Mouse (Mus musculus): ENCODE measurements around the gene Cdk2ap2. TPM values are rescaled to one million over a fixed set of nuclear protein-coding genes. Genes with fewer than 3 reads are reported as not detected.
A peak's percentile ranks its signal among the peaks of the same experiment; 100 is the strongest.

Cdk2ap2 gene
- polyA plus RNA-seq, 1 experiment, result 98.3 TPM

GRCm38 (mm10) chr19:4091383-4091782 lies 5.6 kb upstream of the Cdk2ap2 start:
- TF ChIP-seq CTCF (IDR thresholded peaks at IDR 0.05; ENCODE audit: low read depth, low read length) (no peak), POLR2A (IDR thresholded peaks at IDR 0.05; ENCODE audit: borderline replicate concordance, low read depth, low read length) (no peak)
- no peak overlapping the region for H3K27ac ChIP-seq (ENCODE audit: insufficient read depth, low read depth, low read length)
- H3K4me1 ChIP-seq (ENCODE audit: control insufficient read depth, insufficient read depth, low read length), result peaks cover 3% of the 10 kb centered on the region; the same call in 1 of the 2 replicates
- H3K4me3 ChIP-seq (ENCODE audit: insufficient read depth, low read length), result no peak overlapping the region

DNA sequence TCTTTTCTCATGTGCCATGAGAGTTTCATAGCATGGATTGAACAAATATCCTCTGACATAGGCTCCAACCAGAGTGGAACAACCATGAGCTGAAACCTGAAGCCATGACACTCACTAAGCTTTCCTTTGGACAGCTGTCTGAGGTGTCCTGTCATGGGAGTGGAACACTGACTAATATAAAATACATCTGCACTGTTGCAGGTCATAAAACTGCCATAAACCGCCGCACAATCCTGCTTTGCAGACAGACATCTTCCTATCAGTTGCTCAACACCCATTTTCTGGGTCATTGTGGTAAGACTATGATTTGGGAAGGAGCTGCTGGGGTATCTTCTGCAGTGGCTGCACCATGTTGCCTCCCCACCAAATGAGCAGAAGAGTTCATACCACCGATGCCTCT lies 4.2 kb upstream of the Cdk2ap2 start:
- H3K4me1 ChIP-seq (ENCODE audit: control insufficient read depth, insufficient read depth, low read length), result peaks cover 5% of the 10 kb centered on the region
- no peak overlapping the region for H3K27ac ChIP-seq (ENCODE audit: insufficient read depth, low read depth, low read length)
- TF ChIP-seq POLR2A (IDR thresholded peaks at IDR 0.05; ENCODE audit: borderline replicate concordance, low read depth, low read length) (no peak), CTCF (IDR thresholded peaks at IDR 0.05; ENCODE audit: low read depth, low read length) (no peak)
- no peak overlapping the region for H3K4me3 ChIP-seq (ENCODE audit: insufficient read depth, low read length)

DNA sequence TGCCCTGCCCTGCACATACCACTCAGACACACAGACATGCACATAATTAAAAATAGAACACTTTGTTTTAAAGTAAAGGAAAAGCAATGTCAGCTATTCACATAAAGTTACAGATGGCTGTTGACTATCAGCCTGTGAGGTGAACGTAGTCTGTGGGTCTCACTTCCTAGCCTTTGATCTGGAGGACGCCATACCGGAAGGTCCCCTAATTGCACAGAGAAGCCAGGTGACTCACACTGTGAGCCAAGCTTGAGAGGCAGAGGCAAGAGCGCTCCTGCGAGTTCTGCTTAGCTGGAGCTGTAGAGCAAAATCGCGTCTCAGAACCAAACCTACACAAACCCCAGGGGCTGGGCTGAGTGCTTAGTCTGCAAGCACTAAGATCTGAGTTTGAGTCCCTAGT lies 3.2 kb upstream of the Cdk2ap2 start:
- Histone ChIP-seq H3K4me3 (ENCODE audit: insufficient read depth, low read length) (no peak overlapping the region), H3K4me1 (ENCODE audit: control insufficient read depth, insufficient read depth, low read length) (peaks cover 15% of the 10 kb centered on the region), H3K27ac (ENCODE audit: insufficient read depth, low read depth, low read length) (no peak overlapping the region)
- TF ChIP-seq CTCF (IDR thresholded peaks at IDR 0.05; ENCODE audit: low read depth, low read length), result no peak
- TF ChIP-seq POLR2A (IDR thresholded peaks at IDR 0.05; ENCODE audit: borderline replicate concordance, low read depth, low read length), result no peak

DNA sequence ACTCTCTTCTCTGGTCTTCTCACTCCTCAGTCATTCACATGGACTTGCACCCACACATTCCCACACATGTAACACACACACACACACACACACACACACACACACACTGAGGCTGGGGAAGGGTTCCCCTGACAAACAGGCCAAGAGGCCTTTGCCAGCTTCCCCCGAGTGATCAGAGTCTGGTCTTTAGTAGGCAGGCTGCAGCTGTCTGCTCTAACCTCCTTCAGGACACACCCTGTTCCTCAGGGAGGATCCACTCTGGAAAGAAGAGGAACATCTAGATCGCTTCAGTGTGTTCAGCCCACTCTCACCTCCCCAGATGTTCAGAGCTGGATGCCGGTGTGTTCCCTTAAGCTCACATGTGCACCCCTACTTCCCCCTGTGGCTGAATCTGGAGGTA lies 2.6 kb upstream of the Cdk2ap2 start:
- Histone ChIP-seq H3K27ac (ENCODE audit: insufficient read depth, low read depth, low read length) (no peak overlapping the region), H3K4me3 (ENCODE audit: insufficient read depth, low read length) (no peak overlapping the region), H3K4me1 (ENCODE audit: control insufficient read depth, insufficient read depth, low read length) (peaks cover 19% of the 10 kb centered on the region)
- TF ChIP-seq CTCF (IDR thresholded peaks at IDR 0.05; ENCODE audit: low read depth, low read length) (no peak), POLR2A (IDR thresholded peaks at IDR 0.05; ENCODE audit: borderline replicate concordance, low read depth, low read length) (no peak)

DNA sequence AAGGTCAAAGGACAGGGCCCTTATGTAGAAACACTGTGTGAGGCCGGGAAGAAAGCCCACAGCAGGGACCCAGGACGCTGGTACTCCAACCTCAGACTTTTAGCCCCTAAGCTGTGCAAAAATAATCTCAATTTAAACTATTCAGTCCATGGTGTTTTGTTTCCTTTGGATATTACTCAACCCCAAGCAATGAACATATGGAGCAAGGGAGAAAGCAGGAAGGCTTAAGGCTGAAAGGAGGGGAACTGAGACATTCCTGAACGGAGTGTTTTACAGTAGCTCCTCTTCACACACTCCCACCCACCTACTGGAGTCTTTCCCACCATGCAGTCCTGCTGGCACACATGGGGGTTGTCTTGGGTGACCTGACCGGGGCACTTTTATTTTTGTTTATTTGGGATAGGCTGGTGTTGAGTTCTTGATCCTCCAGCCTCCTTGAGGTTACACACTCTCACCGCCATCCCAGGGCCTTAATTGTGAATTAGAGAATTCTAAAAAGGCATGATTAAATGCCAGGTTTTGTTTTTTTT lies 2.1 kb upstream of the Cdk2ap2 start:
- no peak overlapping the region for H3K4me3 ChIP-seq (ENCODE audit: insufficient read depth, low read length)
- no peak overlapping the region for H3K27ac ChIP-seq (ENCODE audit: insufficient read depth, low read depth, low read length)
- H3K4me1 ChIP-seq (ENCODE audit: control insufficient read depth, insufficient read depth, low read length), result peaks cover 21% of the 10 kb centered on the region
- no peak for TF ChIP-seq CTCF (IDR thresholded peaks at IDR 0.05; ENCODE audit: low read depth, low read length)
- TF ChIP-seq POLR2A (IDR thresholded peaks at IDR 0.05; ENCODE audit: borderline replicate concordance, low read depth, low read length), result no peak

DNA sequence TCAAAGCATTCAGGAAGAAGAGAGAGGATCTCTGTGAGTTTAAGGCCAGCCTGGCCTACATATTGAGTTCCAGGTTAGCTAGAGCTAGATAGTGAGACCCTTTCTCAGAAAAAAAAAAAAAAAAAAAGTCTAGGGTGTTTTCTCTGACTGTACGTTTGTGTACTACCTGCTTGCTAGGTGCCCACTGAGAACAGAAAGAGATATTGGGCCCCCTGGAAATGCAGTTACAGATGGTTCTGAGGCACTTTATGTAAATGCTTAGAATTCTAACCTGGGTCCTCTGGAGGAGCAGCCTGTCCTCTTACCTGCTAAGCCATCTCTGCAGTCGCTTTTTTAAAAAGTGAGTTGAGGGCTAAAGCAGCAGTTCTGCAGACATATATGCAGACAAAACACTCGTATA lies 1.2 kb upstream of the Cdk2ap2 start:
- Histone ChIP-seq H3K27ac (ENCODE audit: insufficient read depth, low read depth, low read length) (no peak overlapping the region), H3K4me3 (ENCODE audit: insufficient read depth, low read length) (no peak overlapping the region), H3K4me1 (ENCODE audit: control insufficient read depth, insufficient read depth, low read length) (peaks cover 21% of the 10 kb centered on the region)
- TF ChIP-seq POLR2A (IDR thresholded peaks at IDR 0.05; ENCODE audit: borderline replicate concordance, low read depth, low read length) (no peak), CTCF (IDR thresholded peaks at IDR 0.05; ENCODE audit: low read depth, low read length) (no peak)

- TF ChIP-seq POLR2A (IDR thresholded peaks at IDR 0.05; ENCODE audit: borderline replicate concordance, low read depth, low read length) (no peak), CTCF (IDR thresholded peaks at IDR 0.05; ENCODE audit: low read depth, low read length) (no peak)
- Histone ChIP-seq H3K27ac (ENCODE audit: insufficient read depth, low read depth, low read length) (peak overlapping the region; percentile 60), H3K4me1 (ENCODE audit: control insufficient read depth, insufficient read depth, low read length) (peaks cover 26% of the 10 kb centered on the region), H3K4me3 (ENCODE audit: insufficient read depth, low read length) (peak overlapping the region; percentile 63)
Observed at GRCm38 (mm10) chr19:4097441-4097825, 451 bp downstream of the Cdk2ap2 start.

- no peak overlapping the region for H3K27ac ChIP-seq (ENCODE audit: insufficient read depth, low read depth, low read length)
- peak overlapping the region; percentile 63; the same call in 1 of the 2 replicates for H3K4me3 ChIP-seq (ENCODE audit: insufficient read depth, low read length)
- TF ChIP-seq POLR2A (IDR thresholded peaks at IDR 0.05; ENCODE audit: borderline replicate concordance, low read depth, low read length) (no peak), CTCF (IDR thresholded peaks at IDR 0.05; ENCODE audit: low read depth, low read length) (no peak)
- peaks cover 26% of the 10 kb centered on the region for H3K4me1 ChIP-seq (ENCODE audit: control insufficient read depth, insufficient read depth, low read length)
Observed at GRCm38 (mm10) chr19:4098426-4098825, 1.4 kb downstream of the Cdk2ap2 start.

DNA sequence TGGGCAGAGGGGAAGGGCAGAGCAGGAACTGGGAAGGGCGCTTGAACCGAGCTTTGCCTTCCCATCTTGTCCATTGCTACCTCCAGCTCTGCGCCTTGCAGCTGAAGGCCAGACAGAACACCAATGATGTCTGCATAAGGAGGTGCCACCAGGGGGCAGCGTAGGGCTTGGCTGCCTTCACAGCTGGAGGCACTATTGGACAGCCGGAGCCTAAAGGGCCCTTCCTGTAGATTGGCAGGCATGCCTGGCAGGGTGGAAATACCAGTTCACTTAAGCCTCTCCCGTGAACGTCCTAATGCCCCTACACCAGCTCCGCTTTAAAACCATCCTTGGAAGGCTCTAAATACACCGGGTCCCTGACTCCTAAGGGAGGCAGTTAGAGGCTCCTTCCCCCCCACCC lies 2.1 kb downstream of the Cdk2ap2 start:
- Histone ChIP-seq H3K4me3 (ENCODE audit: insufficient read depth, low read length) (0 out of 2 replicates have a peak overlapping the region, but pooled peaks have one; percentile 72), H3K4me1 (ENCODE audit: control insufficient read depth, insufficient read depth, low read length) (peaks cover 26% of the 10 kb centered on the region), H3K27ac (ENCODE audit: insufficient read depth, low read depth, low read length) (peak overlapping the region; percentile 54)
- TF ChIP-seq POLR2A (IDR thresholded peaks at IDR 0.05; ENCODE audit: borderline replicate concordance, low read depth, low read length) (no peak), CTCF (IDR thresholded peaks at IDR 0.05; ENCODE audit: low read depth, low read length) (peak; percentile 73)

DNA sequence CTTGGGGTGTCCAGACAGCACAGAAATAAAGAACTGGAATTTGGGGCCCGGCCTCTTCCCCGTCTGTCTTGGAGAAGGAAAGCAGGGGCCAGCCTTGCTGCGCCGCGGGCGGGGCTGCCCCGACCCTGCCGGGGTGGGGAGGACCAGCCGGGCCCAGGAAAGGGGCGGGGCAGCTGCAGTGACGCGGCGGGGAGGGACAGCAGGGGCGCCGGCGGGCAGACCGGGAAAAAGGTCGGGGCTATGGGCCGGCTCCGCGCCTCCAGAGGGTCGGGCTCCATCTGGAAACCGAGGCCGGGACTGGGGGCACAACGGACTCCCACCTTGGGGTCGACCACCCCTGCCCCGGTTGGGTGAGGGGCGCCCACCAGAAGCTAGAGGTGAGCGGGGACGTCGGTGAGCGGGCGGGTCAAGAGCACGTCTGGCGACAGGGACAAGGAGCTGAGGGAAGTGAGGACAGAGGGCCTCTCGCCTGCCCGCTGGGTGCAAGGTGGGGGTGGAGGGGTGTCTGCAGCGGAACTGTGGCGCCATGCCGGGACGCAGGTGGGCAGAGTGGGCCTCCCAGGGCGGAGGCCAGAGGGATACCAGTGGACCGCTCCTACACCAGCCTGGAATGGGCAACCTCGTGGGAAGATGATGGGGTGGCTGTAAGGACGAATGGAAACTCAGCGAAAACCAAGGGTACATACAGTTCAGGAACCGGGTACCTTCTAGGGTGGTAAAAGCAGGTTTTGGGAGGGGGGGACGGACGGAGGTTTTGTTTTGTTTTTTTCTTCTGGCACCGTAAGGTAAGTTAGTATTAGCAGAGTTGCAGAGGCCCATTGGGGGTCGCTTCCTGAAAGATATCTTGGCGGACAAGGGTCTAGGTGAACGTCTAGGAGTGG lies 3.1 kb downstream of the Cdk2ap2 start, which contains the start of gene Pitpnm1:
Gene Pitpnm1, plus strand, starts transcription at position 162 of the 881 bp plus-strand sequence.
- TF ChIP-seq CTCF (IDR thresholded peaks at IDR 0.05; ENCODE audit: low read depth, low read length) (no peak), POLR2A (IDR thresholded peaks at IDR 0.05; ENCODE audit: borderline replicate concordance, low read depth, low read length) (no peak)
- peaks cover 26% of the 10 kb centered on the region for H3K4me1 ChIP-seq (ENCODE audit: control insufficient read depth, insufficient read depth, low read length)
- peak within 1 kb of the TSS; percentile 54 for H3K27ac ChIP-seq (ENCODE audit: insufficient read depth, low read depth, low read length)
- H3K4me3 ChIP-seq (ENCODE audit: insufficient read depth, low read length), result peak within 1 kb of the TSS; percentile 72

Data from bone marrow macrophage, adult 2 months (primary cell).